Mouse (Mus musculus) neural tube, embryonic 14.5 days (tissue): ENCODE results near the gene Dars2. TPM values are rescaled to one million over a fixed set of nuclear protein-coding genes. Genes with fewer than 3 reads are reported as not detected.

Experiments
- ATAC-seq: fragments of 200-750 bp; cut with Nextera tagmentation; 2 replicates; pipeline ENCODE4 v1.8.0; 2017; ENCODE audit warnings: low read depth, mild to moderate bottlenecking, moderate TSS enrichment, moderate library complexity
- H3K27ac ChIP-seq: fragments of 300-500 bp; sonication (generic); 2 replicates; pipeline ENCODE4 v1.5.1; 2014; ENCODE audit warnings: low read depth, mild to moderate bottlenecking, control low read depth, low read length, moderate library complexity, mixed read lengths
- H3K27me3 ChIP-seq: fragments of 300-500 bp; sonication (generic); 2 replicates; pipeline ENCODE4 v1.6.1; 2014; ENCODE audit warnings: low read length; ENCODE audit not compliant: control insufficient read depth, insufficient read depth
- H3K36me3 ChIP-seq: fragments of 300-500 bp; sonication (generic); 2 replicates; pipeline ENCODE4 v1.6.1; 2014; ENCODE audit warnings: low read length, mixed read lengths; ENCODE audit not compliant: control insufficient read depth, insufficient read depth
- H3K4me1 ChIP-seq: fragments of 300-500 bp; sonication (generic); 2 replicates; pipeline ENCODE4 v1.6.1; 2014; ENCODE audit warnings: low read length; ENCODE audit not compliant: control insufficient read depth, insufficient read depth
- H3K4me2 ChIP-seq: fragments of 300-500 bp; sonication (generic); 2 replicates; pipeline ENCODE4 v1.6.1; 2014; ENCODE audit warnings: mild to moderate bottlenecking, low read depth, low read length, control low read depth
- H3K4me3 ChIP-seq: fragments of 300-500 bp; sonication (generic); 2 replicates; pipeline ENCODE4 v1.5.1; 2014; ENCODE audit warnings: low read depth, low read length, control low read depth, mixed read lengths
- H3K9ac ChIP-seq: fragments of 300-500 bp; sonication (generic); replicated peaks from 2 replicates; pipeline ENCODE4 v1.6.1; 2014; ENCODE audit warnings: low read depth, mild to moderate bottlenecking, control low read depth, low read length, mixed read lengths
- H3K9me3 ChIP-seq: fragments of 300-500 bp; sonication (generic); 2 replicates; pipeline ENCODE4 v1.6.1; 2016; ENCODE audit warnings: low read length; ENCODE audit not compliant: control insufficient read depth
- WGBS: fragments of 180-500 bp; shearing (Covaris S2); extraction: QIAGEN DNeasy Blood & Tissue Kit; methylation state at CpG from one replicate; pipeline ENCODE4 v1.1.7; 2014; 5-methylcytosine and 5-hydroxymethylcytosine counted together
- polyA plus RNA-seq: library from polyadenylated mRNA; unstranded; fragments of >200 nt; fragmentation: Nextera tagmentation; extraction: Ambion mirVana; gene quantifications from 2 replicates; pipeline ENCODE4 v1.2.1, GENCODE M21; 2014

Dars2 gene
- polyA plus RNA-seq, 1 experiment from 2014 or later, result 26.4 TPM

- Histone ChIP-seq H3K36me3 (no peaks in the 10 kb centered on the region), H3K4me1 (no peaks in the 10 kb centered on the region), H3K9ac (no peak overlapping the region), H3K27me3 (no peaks in the 10 kb centered on the region), H3K4me2 (no peak overlapping the region), H3K9me3 (no peaks in the 10 kb centered on the region), H3K27ac (no peak overlapping the region), H3K4me3 (no peak overlapping the region)
- WGBS, result 45% methylated on average over 3 of the region's 3 CpGs
- no peak for ATAC-seq
These were observed 64.9 kb downstream of the Dars2 start for GRCm38 (mm10) chr1:161005526-161005925.

GRCm38 (mm10) chr1:161004942-161005341 lies 65.5 kb downstream of the Dars2 start:
- no peaks in the 10 kb centered on the region for H3K27me3 ChIP-seq
- no peak overlapping the region for H3K9ac ChIP-seq
- no peak overlapping the region for H3K4me2 ChIP-seq
- no peaks in the 10 kb centered on the region for H3K36me3 ChIP-seq
- 71% methylated on average over 4 of the region's 4 CpGs for WGBS
- no peak overlapping the region for H3K4me3 ChIP-seq
- H3K27ac ChIP-seq, result no peak overlapping the region
- H3K4me1 ChIP-seq, result no peaks in the 10 kb centered on the region
- H3K9me3 ChIP-seq, result no peaks in the 10 kb centered on the region
- no peak for ATAC-seq

- no peak overlapping the region for H3K9ac ChIP-seq
- H3K27ac ChIP-seq, result no peak overlapping the region
- WGBS, result 78% methylated on average over 6 of the region's 6 CpGs
- no peak overlapping the region for H3K4me3 ChIP-seq
- no peaks in the 10 kb centered on the region for H3K36me3 ChIP-seq
- H3K4me1 ChIP-seq, result no peaks in the 10 kb centered on the region
- no peaks in the 10 kb centered on the region for H3K9me3 ChIP-seq
- no peak for ATAC-seq
- H3K4me2 ChIP-seq, result no peak overlapping the region
- no peaks in the 10 kb centered on the region for H3K27me3 ChIP-seq
These were observed 76.6 kb downstream of the Dars2 start for GRCm38 (mm10) chr1:160993851-160994250.

Other genes starting within 250 kb of the Dars2 start
- 8.6 and 13.0 TPM in 2 replicates for gene Rc3h1, start 164.2 kb downstream of the Dars2 start, polyA plus RNA-seq
- 2.4 and 3.0 TPM in 2 replicates for gene Serpinc1, start 92.1 kb downstream of the Dars2 start, polyA plus RNA-seq
- gene Zbtb37, start 35.8 kb downstream of the Dars2 start, polyA plus RNA-seq, result 12.3 and 19.1 TPM in 2 replicates
- 7.8 and 9.3 TPM in 2 replicates for gene Cenpl, start 55 bp upstream of the Dars2 start, polyA plus RNA-seq
- gene Klhl20, start 60.9 kb upstream of the Dars2 start, polyA plus RNA-seq, result 22.6 and 25.3 TPM in 2 replicates
- 24.6 and 28.3 TPM in 2 replicates for gene Ankrd45, start 72.0 kb upstream of the Dars2 start, polyA plus RNA-seq
- 0.22 and 0.58 TPM in 2 replicates for gene Tex50, start 88.7 kb upstream of the Dars2 start, polyA plus RNA-seq
- 154 and 180 TPM in 2 replicates for gene Prdx6, start 180.6 kb upstream of the Dars2 start, polyA plus RNA-seq